Mouse (Mus musculus) kidney, embryonic 15.5 days (tissue): Measurements from ENCODE around the gene Dnm3. TPM values are rescaled to one million over a fixed set of nuclear protein-coding genes. Genes with fewer than 3 reads are reported as not detected.

Experiments used
- ATAC-seq: fragments of 200-750 bp; cut with Nextera tagmentation; replicated peaks from 2 replicates; pipeline ENCODE4 v1.8.0; 2017; ENCODE audit warnings: moderate TSS enrichment; ENCODE audit not compliant: low FRiP score
- H3K27ac ChIP-seq: fragments of 300-500 bp; sonication (generic); 2 replicates; pipeline ENCODE4 v1.5.1; 2015; ENCODE audit warnings: mild to moderate bottlenecking, inconsistent platforms
- H3K27me3 ChIP-seq: fragments of 300-500 bp; sonication (generic); 2 replicates; pipeline ENCODE4 v1.6.1; 2015; ENCODE audit warnings: inconsistent platforms
- H3K36me3 ChIP-seq: fragments of 300-500 bp; sonication (generic); 2 replicates; pipeline ENCODE4 v1.6.1; 2015; ENCODE audit warnings: inconsistent platforms
- H3K4me1 ChIP-seq: fragments of 300-500 bp; sonication (generic); 2 replicates; pipeline ENCODE4 v1.6.1; 2015; ENCODE audit warnings: inconsistent platforms
- H3K4me2 ChIP-seq: fragments of 300-500 bp; sonication (generic); 2 replicates; pipeline ENCODE4 v1.6.1; 2015; ENCODE audit warnings: moderate library complexity, mild to moderate bottlenecking, inconsistent platforms
- H3K4me3 ChIP-seq: fragments of 300-500 bp; sonication (generic); replicated peaks from 2 replicates; pipeline ENCODE4 v1.5.1; 2015; ENCODE audit warnings: mild to moderate bottlenecking, inconsistent platforms
- H3K9ac ChIP-seq: fragments of 300-500 bp; sonication (generic); 2 replicates; pipeline ENCODE4 v1.6.1; 2015; ENCODE audit warnings: mild to moderate bottlenecking, inconsistent platforms
- H3K9me3 ChIP-seq: fragments of 300-500 bp; sonication (generic); replicated peaks from 2 replicates; pipeline ENCODE4 v1.6.1; 2016; ENCODE audit warnings: inconsistent platforms
- WGBS: fragments of 180-500 bp; shearing (Covaris S2); methylation state at CpG from one replicate; pipeline ENCODE4 v1.1.7; 2015; ENCODE audit warnings: mixed read lengths; 5-methylcytosine and 5-hydroxymethylcytosine counted together
- polyA plus RNA-seq: library from polyadenylated mRNA; unstranded; fragments of >200 nt; fragmentation: Nextera tagmentation; extraction: Ambion mirVana; gene quantifications from 2 replicates; pipeline ENCODE4 v1.2.1, GENCODE M21; 2015

Dnm3 gene
- polyA plus RNA-seq, 1 experiment from 2014 or later, result 7.6 TPM

DNA sequence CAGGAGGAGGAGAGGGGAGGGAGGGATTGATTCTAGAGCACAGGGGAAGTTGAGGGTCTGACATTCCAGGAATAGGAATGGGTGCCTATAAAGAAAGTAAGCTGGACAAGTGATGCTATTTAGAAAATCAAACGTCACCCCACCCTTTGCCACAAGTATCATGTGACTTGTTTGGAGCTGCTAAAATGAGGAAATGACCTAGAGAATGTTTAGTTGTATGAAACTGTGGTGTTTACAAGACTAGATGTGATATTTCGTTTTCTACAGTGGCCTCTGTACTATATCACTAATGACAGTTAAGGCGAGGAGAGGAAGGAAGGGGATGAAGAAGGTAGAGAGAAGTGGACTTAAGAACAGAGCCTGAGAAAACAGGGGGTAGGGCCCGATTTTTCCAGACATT, 479.1 kb downstream of the Dnm3 start:
- whole genome bisulfite sequencing, result 63% methylated on average over 4 of the region's 4 CpGs
- Histone ChIP-seq H3K9ac (no peak overlapping the region), H3K27me3 (no peaks in the 10 kb centered on the region), H3K4me2 (no peak overlapping the region), H3K27ac (no peak overlapping the region), H3K4me1 (peaks cover 24% of the 10 kb centered on the region), H3K9me3 (no peaks in the 10 kb centered on the region), H3K36me3 (no peaks in the 10 kb centered on the region), H3K4me3 (no peak overlapping the region)
- ATAC-seq, result no peak

DNA sequence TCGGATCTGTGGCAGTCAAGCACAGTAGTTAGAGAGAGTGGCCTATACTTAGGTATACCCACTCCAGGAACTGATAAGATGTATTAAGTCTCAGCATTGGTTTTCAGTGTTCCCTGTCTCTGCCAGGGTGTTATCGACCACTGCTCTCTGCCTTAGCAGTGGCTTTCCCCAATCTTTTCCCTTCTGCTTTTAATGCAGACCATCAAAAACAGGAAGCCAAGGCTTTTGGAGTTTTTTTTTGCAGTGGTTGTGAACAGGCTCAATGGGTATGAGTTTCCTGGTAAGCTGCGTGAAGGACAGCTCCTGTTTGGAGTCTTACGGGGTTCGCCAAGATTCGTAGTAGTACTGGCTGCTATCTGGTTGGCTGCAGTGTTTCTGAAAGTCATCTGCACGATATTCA, 485.4 kb downstream of the Dnm3 start:
- 92% methylated on average over 7 of the region's 7 CpGs for WGBS
- Histone ChIP-seq H3K4me2 (no peak overlapping the region), H3K36me3 (no peaks in the 10 kb centered on the region), H3K9ac (no peak overlapping the region), H3K9me3 (no peaks in the 10 kb centered on the region), H3K4me3 (no peak overlapping the region), H3K27me3 (no peaks in the 10 kb centered on the region), H3K4me1 (peaks cover 20% of the 10 kb centered on the region), H3K27ac (no peak overlapping the region)
- no peak for ATAC-seq

DNA sequence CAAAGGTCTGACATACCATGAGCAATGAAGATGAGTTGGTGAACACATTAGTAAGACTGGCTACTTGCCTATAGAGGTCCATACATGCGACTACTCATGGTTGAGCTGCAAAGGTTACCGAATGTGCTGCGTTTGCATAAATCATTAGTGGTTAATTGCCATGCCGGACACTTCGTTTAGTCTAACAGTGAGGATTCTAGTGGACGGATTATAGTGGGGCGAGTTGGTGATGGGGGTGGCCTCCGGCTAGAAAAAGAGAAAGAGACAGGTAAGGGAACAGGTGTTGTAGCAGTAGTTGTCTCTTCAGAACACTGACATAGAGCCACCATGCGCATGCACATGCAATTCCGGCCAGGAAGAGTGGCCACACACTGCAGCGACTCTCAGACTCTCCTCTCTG, 486.0 kb downstream of the Dnm3 start:
- ATAC-seq, result no peak
- no peaks in the 10 kb centered on the region for H3K27me3 ChIP-seq
- WGBS, result 83% methylated on average over 11 of the region's 11 CpGs
- H3K4me1 ChIP-seq, result peaks cover 20% of the 10 kb centered on the region
- H3K9ac ChIP-seq, result no peak overlapping the region
- no peaks in the 10 kb centered on the region for H3K36me3 ChIP-seq
- H3K9me3 ChIP-seq, result no peaks in the 10 kb centered on the region
- H3K4me2 ChIP-seq, result no peak overlapping the region
- no peak overlapping the region for H3K4me3 ChIP-seq
- no peak overlapping the region for H3K27ac ChIP-seq

DNA sequence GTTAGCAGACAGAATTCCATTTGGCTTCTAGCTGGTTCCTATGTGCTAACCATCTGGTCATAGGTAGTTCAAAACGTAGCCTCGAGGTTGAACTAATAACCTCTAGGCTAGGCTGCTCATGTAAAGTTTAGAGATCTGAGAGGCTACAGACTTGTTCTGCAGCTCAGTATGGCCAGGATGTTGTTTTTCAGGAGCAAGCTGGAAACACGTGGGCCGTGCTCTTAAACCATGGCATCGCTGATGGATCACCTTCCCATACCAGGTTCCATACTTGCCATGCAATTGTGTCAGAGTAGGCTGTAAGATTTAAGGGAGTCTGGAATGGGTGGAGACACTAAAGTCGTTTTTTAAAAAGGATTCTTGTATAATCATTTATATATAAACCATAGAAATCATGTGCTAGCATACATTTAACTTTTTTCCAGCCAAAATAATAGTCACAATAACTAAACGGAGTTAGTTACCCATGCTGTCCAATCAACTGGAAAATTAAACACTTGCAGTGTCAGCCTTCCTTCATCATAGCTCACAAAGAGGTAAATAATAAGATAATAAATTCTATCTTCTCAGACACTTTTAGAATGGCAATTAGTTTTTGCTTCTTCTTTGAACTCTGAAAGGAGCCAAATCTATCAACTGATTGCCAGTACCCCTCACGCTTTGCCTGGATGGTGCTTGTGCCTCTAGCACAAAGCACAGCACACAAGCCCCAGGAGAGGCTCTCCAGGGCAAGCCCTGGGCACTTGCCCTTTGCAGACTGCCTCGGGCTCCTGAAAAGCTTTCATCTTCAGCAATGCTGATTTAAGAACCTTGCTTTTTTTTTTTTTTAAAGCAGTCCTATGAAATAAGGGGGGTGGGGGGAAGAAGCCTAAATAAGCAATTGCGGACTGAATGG, 486.9 kb downstream of the Dnm3 start:
- peak; percentile 84 for ATAC-seq
- H3K27ac ChIP-seq, result peak overlapping the region; percentile 49; the same call in 1 of the 2 replicates

DNA sequence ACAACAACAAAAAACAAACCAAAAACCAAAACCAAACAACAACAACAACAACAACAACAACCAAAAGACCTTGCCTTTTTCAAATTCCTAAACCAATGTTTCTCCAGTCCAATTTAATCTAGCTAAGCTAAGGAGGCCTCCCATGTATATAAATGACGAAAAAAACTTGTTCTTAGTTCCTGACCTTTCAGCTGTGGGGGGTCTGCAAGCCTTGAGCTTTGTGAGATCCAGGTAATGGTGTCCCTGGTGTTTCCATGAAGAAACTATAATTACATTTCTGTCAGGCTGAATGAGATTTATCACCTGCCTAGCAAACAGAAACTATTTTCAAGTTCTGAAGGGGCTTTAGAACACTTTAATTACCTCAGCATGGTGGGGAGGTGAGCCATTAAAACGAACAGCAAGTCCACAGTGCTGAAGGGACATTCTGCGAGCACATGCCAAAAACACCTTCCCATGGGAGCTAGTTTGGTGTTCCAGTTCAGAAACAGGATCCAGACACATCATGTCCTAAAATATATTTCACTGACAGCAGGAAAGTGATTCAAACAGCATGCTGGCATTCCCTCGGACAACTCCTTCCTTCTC, 493.8 kb downstream of the Dnm3 start:
- 0 out of 2 replicates have a peak, but pooled peaks have one; percentile 35 for ATAC-seq
- WGBS, result 18% methylated on average over 4 of the region's 4 CpGs
- no peak overlapping the region for H3K27ac ChIP-seq

More for the DNA sequence above, 486.9 kb downstream of the Dnm3 start:
- Histone ChIP-seq H3K4me1 (peaks cover 20% of the 10 kb centered on the region), H3K36me3 (no peaks in the 10 kb centered on the region), H3K9ac (no peak overlapping the region), H3K9me3 (no peaks in the 10 kb centered on the region), H3K4me2 (peak overlapping the region; percentile 12; the same call in 1 of the 2 replicates), H3K4me3 (no peak overlapping the region), H3K27me3 (no peaks in the 10 kb centered on the region)
- WGBS, result 18% methylated on average over 10 of the region's 10 CpGs

DNA sequence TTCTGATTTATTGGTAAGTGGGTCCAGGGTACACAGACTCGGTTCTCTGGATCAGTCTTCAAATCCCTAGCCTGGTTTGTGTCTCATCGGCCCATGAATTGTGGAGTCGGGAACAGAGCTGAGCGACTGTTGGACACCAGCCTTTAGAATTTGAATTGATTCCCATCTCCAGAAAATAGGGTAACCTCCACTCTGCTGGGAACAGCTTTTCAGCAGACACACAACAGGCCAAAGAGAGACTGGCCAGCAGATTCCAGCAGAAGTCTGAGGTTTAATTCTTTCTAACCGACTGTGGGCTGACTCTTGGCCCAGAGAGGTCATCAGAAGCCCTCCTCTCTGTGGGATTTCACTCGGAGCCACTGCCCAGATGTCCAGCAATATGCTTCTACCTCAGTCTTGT, 494.4 kb downstream of the Dnm3 start:
- H3K4me1 ChIP-seq, result peaks cover 14% of the 10 kb centered on the region; the same call in 1 of the 2 replicates
- WGBS, result 52% methylated on average over 6 of the region's 6 CpGs
- H3K9ac ChIP-seq, result no peak overlapping the region
- peak overlapping the region; percentile 48; the same call in 1 of the 2 replicates for H3K27ac ChIP-seq
- no peak for ATAC-seq
- no peaks in the 10 kb centered on the region for H3K9me3 ChIP-seq
- H3K27me3 ChIP-seq, result no peaks in the 10 kb centered on the region
- H3K36me3 ChIP-seq, result no peaks in the 10 kb centered on the region
- no peak overlapping the region for H3K4me2 ChIP-seq
- no peak overlapping the region for H3K4me3 ChIP-seq

More for the DNA sequence above, 493.8 kb downstream of the Dnm3 start:
- H3K9ac ChIP-seq, result no peak overlapping the region
- H3K4me2 ChIP-seq, result no peak overlapping the region
- no peak overlapping the region for H3K4me3 ChIP-seq
- H3K4me1 ChIP-seq, result peaks cover 14% of the 10 kb centered on the region; the same call in 1 of the 2 replicates
- no peaks in the 10 kb centered on the region for H3K27me3 ChIP-seq
- no peaks in the 10 kb centered on the region for H3K36me3 ChIP-seq
- no peaks in the 10 kb centered on the region for H3K9me3 ChIP-seq

DNA sequence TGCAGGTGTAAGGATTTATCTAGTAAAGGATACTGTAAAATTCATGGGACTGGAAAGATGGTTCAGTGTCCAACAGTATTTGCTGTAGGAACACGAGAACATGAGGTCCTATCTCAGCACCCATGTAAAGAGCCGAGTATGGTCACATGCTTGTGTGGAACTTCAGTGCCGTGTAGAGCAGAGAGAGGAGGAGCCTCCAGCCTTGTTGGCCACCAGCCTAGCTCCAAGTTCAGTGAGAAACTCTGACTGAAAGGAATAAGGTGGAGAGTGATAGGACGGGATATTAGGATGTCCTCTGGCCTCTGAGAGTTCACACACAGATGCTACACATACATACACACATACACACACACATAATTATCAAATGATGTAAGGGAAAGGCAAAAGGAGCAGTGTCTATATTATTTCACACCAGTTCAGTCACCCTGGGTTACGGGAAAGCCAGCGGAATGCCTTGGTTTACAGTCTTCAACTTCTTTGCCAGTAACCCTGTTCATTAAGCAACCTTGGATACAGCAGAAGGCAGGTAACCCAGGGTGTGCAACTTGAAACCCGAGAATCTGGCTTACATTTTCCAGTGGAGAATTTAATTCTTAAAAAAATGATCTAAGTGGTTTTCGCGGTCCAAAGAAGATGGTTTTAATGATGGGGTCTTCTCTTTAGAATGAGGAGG, 497.1 kb downstream of the Dnm3 start:
- no peaks in the 10 kb centered on the region for H3K27me3 ChIP-seq
- no peak overlapping the region for H3K9ac ChIP-seq
- H3K9me3 ChIP-seq, result no peaks in the 10 kb centered on the region
- WGBS, result 71% methylated on average over 9 of the region's 9 CpGs
- no peaks in the 10 kb centered on the region for H3K36me3 ChIP-seq
- H3K4me3 ChIP-seq, result no peak overlapping the region
- no peak for ATAC-seq
- H3K4me1 ChIP-seq, result peaks cover 33% of the 10 kb centered on the region
- no peak overlapping the region for H3K27ac ChIP-seq
- no peak overlapping the region for H3K4me2 ChIP-seq

DNA sequence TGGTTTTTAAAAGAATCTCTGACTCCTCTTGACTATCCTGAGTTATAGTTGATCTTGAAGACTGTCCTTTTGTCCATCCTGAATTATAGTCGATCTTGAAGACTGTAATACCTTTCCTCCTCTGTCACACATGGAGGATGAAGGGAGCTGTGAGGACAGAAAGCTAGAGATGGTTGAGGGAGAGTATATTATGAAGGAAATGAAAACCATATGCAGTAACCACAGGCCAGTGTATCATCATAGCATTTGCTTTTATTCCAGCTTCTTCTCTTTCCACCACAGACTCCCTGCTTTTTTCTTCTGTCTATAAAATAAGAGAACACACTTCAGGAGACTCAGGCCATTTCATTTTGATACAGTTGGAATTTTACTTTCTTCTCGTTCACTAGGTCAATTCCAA, 497.8 kb downstream of the Dnm3 start:
- Histone ChIP-seq H3K36me3 (no peaks in the 10 kb centered on the region), H3K27me3 (no peaks in the 10 kb centered on the region), H3K4me2 (no peak overlapping the region), H3K9me3 (no peaks in the 10 kb centered on the region), H3K4me3 (no peak overlapping the region), H3K27ac (no peak overlapping the region), H3K4me1 (peaks cover 35% of the 10 kb centered on the region), H3K9ac (no peak overlapping the region)
- 86% methylated on average over 2 of the region's 2 CpGs for WGBS
- no peak for ATAC-seq

DNA sequence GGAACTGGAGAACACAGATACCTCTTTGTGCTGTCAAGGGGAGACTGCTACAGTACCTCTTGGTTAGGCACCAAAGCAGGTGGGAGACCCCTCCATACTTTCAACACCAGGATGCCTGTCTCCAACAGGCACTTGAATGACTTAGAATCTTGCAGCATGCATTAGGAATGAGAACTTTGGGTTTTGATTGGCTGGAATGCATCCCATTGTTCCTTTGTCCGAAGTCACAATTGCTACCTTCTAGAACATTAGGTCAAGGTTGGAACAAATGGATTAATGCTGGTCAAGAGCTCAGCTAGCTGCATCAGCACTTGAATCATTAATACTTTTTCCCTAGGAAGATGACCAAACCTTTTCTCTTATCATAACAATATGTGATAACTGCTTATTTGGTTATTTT, 498.3 kb downstream of the Dnm3 start, which contains the start of gene 4930558K02Rik:
Gene 4930558K02Rik (minus strand): TSS at position 101 of the 400 bp plus-strand sequence.
- Histone ChIP-seq H3K4me1 (peaks cover 37% of the 10 kb centered on the region), H3K36me3 (no peaks in the 10 kb centered on the region), H3K4me3 (no peak within 1 kb of the TSS), H3K9ac (no peak within 1 kb of the TSS), H3K27ac (no peak within 1 kb of the TSS), H3K9me3 (no peaks in the 10 kb centered on the region), H3K4me2 (no peak within 1 kb of the TSS), H3K27me3 (no peaks in the 10 kb centered on the region)
- 83% methylated on average over 1 of the region's 1 CpGs for WGBS
- no peak for ATAC-seq

DNA sequence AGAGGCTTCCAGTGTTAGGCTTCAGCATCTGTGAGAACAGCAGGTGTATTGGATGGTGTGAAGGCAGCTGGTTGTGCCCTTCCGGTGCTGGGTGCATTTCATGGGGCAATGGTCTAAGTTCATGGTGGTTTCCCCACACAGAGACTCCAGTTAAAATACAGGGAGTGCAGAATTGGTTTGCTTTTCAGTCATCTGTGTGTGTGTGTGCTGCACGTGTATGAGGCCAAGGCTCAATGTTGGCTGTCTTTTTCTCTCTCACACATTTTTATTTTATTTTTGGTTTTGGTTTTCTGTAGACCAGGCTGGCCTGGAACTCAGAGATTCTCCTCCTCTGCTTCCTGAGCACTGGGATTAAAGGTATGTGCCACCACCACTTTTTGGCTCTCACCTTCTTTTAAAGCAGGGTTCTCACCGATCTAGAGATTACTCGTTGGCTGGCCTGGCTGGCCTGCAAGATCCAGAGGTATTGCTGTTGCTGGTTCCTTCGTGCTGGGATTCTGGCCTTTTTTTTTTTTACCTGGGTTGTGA, 499.6 kb downstream of the Dnm3 start:
- ATAC-seq, result no peak
- Histone ChIP-seq H3K36me3 (no peaks in the 10 kb centered on the region), H3K9me3 (no peaks in the 10 kb centered on the region), H3K4me3 (no peak overlapping the region), H3K4me2 (no peak overlapping the region), H3K27ac (no peak overlapping the region), H3K4me1 (peaks cover 39% of the 10 kb centered on the region), H3K9ac (no peak overlapping the region), H3K27me3 (no peaks in the 10 kb centered on the region)
- 87% methylated on average over 5 of the region's 5 CpGs for WGBS

DNA sequence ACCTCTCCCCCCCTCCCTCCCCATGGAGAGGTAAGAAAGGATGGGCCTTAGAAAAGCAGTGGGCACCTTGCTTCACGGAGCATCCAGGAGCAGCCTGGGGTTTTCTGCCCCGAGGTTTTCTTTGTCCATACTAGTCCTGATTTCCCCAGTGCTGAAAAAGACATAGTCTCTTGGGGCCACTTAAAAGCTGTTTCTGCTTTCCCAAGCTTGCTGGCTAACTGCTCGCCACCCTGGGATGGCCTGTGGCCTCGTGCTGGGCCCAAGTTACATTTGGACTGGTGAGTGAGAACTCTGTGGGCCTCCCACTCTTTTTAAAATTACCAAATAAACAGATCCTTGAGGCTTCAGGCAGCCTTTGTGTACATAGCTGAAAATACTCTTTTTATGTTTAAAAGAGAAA, 500.5 kb downstream of the Dnm3 start:
- ATAC-seq, result no peak
- H3K9me3 ChIP-seq, result no peaks in the 10 kb centered on the region
- H3K9ac ChIP-seq, result no peak overlapping the region
- WGBS, result 55% methylated on average over 4 of the region's 4 CpGs
- no peaks in the 10 kb centered on the region for H3K27me3 ChIP-seq
- H3K36me3 ChIP-seq, result no peaks in the 10 kb centered on the region
- no peak overlapping the region for H3K4me3 ChIP-seq
- H3K4me1 ChIP-seq, result peaks cover 41% of the 10 kb centered on the region
- H3K4me2 ChIP-seq, result no peak overlapping the region
- no peak overlapping the region for H3K27ac ChIP-seq
